Mouse (Mus musculus): ENCODE data around the gene Krt33a.
A peak's percentile ranks its signal among the peaks of the same experiment; 100 is the strongest.

Krt33a gene

DNA sequence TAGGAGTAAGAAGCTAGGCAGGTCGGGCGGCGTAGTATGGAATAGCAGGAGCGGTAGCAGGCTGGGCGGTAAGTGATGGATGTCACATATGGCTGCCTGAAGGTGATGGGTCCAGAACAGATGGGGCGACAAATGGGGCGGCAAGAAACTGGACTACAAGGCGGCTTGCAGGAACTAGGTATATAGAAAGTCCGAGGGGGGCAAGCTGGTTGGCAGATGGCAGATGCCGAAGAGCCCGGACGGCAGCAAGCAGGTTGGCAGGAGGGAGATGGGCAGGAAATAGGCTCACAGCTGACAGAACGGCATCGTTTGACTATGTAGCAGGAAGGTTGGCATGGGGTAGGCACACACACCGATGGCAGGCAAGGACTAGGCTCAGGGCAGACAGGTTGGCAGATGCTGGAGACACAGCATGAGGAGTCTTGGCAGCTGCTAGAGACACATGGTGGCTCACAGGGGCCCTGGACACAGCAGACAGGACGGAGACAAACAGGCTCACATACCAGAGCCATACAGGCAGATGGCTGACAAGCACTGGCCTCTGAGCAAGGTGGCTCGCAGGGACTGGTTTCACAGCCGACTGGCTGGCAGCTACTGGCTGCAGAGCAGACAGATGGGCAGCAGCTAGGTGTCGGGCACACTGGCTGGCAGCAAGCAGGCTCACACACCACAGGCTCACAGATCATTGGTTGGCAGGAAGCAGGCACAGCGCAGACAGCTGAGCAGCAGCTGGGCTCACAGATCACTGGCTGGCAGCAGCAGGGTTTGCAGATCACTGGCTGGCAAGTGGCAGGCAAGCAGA, 30.5 kb downstream of the Krt33a start:
- no peak for DNase-seq

DNA sequence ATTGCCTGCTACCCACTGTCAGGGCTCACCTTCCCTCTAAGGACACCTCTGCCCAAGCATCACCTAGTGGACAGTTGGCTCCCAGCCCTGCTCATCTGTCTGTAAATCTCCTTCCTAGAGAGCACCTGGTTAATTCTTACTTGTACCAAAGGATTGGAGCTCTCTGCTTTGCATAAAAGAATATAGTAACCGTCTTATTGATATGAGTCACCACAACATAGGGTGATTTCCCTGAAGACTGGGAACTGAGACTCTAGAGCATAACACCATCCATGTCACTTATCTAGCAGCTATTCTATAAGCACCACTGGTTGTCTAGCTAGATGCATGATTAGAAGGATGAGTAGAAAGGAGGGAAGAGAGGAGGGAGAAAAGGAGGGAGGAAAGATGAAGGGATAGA, 32.6 kb downstream of the Krt33a start:
- no peak for DNase-seq

DNA sequence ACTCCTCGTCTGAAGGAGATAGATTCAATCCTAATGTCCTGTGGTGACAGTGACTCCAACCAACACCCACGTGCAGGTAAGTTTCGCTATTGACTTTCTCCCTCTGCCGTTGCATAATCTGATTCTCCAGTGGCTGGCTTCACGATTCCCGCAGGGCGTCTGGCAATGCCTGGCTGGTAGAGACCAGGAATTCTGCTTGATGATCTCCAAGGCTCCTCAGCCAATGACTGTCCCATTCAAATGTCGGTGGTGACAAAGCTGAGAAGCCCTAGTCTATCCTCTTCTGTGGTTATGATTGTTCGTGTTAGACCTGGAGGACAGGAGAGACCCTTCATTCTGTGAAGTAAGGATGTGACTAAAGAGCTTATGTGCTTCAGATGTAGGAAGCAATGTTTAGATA, 33.3 kb downstream of the Krt33a start:
- no peak for DNase-seq

DNA sequence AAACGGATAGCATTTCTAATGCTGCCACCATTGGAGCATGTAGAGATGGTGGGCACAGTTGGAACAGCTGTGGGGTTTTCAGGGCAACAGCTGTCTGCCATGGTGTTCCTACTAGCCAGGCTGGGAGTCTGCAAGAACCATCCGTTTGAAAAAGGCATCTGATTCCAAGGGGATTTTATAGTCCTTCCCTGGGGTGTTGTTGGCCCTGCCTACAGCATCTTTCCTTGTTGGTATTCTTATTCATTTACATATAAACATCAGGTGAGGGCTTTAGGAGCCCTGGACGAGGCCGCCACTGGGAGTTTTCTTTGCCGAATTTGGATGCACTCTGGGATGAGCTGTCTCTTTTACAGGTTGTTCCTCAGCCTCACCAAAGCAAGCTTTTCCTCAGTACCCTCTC, 37.1 kb downstream of the Krt33a start, which contains the start of gene Krtap29-1:
Krtap29-1 (minus strand) TSS at position 101 of the 400 bp plus-strand sequence.
- DNase-seq: no peak

DNA sequence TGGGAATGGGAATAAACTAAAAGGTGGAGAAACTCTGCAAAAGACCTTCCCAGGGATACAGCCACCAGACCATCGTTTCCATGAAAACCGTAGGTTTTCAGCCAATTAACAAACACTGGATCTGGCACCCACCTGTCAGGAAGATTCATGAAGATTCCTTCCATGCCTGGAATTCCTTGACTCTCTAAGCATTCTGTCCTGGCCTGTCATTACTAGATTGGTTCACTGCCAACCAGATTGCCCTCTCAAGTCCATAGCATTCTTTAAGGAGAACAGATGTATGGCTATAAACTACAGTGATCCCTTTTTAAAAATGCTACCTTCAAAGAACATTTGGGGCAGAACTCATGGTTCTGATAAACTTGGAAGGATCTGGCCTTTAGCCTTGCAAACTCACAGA, 50.1 kb downstream of the Krt33a start:
- no peak for DNase-seq

DNA sequence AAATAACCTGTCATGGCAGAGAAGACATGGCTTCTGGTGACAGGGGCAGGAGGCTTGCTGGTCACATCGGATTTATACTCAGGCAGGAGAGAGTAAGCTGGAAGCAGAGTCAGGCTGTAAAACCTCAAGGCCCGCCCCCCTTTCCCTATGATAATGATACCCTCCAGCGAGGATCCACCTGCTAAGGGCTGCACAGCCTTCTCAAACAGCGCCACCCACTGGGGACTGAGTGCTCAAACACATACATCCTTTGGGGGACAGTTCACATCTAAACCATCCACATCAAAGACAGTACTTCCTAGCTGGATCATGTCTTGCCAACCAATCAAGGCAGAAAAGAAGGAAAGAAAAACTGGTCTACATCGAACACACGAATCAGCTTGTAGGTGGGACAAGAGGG, 51.8 kb downstream of the Krt33a start:
- peak; percentile 19 for DNase-seq

Measured in embryo, embryonic 11 days (tissue).